Mouse (Mus musculus) spleen, postnatal 10 days (tissue): Measurements from ENCODE around the gene Nfat5.

Experiments
- DNase-seq, 2 experiments: peaks; one replicate each; pipeline ENCODE4 v3.0.0; 2021 to 2022; ENCODE audit warnings: low spot score in 2 of 2

Nfat5 gene

GRCm38 (mm10) chr8:107292928-107293601, at the start of gene Nfat5:
Gene Nfat5 (plus strand): TSS chr8:107293470.
- DNase-seq: peak; percentile 96 to 100

DNA sequence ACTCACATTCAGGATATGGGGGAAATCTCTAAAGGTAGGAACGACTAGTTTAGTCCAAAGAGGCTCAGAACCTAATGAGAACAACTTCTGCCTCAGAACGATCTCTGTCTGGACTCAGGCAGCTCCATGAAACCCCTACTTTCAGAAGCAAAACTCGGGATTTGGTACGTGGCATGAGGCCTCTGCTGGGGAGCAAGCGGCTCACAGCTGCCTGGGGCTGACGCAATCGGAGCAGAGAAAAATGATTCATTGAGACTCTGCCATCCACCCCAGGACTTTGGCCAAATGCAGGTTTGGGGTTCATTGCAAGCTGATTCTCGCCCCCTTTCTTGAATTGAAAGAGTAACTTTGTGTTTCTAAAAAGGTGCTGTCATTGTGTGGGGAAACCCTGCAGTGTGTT, 49.1 kb upstream of the Nfat5 start:
- DNase-seq: no peak

DNA sequence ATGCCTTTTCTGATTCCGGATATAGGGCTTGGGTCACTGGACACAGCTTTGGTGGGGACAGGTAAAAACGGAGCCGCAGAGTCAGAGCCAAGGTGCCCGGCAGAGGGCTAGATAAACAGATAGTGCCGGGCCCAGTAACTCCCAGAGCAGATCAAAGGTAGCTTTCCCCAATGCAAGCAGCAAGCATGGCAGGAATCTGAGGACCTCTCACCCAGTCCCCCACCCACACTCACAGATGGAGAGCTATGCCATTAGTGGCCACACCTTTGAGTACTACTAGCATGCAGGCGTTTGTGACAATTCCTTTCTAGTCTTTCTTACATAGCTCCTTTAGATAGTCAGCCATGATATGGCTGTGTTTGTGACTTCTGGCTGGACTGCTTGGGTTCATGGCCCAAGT, 44.8 kb upstream of the Nfat5 start:
- DNase-seq: no peak

DNA sequence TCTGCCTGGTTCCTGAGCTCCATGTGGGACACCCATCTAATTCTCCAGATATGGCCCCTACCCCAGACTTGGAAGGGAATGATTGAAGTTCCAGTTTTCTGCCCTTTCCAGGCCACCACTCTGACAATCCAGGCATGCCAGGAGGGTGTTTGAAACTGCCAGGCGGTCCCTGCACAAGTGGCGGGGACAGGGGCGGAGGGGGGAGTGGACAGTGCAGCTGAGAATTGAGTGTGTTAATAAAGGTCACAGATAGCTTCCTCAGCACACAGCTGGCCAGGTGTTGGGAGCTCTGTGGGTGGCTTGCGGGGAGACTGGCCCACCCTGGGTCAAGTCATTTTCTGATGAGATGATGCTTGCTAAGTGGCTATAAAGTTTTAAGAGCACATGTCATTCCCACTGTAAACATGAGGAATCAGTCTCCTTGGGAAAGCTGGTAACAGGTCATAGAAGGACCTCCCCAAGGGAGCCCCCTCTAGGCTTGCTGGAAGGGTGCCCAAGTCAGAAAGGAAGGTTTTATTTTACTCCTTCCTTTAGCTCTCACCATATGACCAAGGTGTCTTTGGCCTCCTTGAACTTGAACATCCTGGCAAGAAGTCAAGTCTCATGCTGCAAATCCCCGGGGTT, 41.7 kb upstream of the Nfat5 start:
- DNase-seq: no peak

DNA sequence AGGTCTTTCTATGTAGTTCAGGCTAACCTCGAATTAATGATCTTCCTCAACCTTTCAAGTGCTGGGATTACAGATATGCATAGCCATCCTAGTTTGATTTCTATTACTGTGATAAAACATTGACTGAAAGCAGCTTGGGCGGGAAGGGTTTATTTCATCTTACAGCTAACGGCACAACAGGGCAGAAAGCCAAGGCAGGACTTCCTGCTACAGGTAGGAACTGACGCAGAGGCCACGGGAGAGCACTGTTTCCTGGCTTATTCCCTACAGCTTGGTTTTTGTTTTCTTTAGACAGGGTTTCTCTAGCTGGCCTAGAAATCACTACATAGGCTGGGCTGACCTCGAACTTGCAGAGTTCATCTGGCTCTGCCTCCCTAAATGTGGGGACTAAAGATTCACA, 40.1 kb upstream of the Nfat5 start:
- DNase-seq: no peak

DNA sequence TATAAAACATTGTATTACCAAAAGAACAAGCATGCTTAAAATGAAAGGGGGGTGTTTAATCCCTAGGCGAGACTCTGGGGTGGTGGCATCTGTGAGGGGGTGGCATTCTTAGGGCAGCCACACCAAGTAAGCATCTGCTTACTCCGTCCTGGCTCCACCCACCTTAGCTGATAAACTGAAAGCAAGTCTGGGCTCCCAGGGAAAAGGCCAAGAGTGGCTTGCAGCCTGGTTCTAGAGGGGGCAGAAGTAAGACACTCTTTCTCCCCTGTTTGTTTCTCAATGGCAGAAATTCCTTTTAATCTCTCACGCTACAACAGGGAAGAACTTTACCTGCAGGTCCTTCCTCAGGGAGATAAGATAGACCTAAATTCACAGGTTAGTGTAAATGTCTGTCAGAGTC, 38.9 kb upstream of the Nfat5 start:
- DNase-seq: no peak

DNA sequence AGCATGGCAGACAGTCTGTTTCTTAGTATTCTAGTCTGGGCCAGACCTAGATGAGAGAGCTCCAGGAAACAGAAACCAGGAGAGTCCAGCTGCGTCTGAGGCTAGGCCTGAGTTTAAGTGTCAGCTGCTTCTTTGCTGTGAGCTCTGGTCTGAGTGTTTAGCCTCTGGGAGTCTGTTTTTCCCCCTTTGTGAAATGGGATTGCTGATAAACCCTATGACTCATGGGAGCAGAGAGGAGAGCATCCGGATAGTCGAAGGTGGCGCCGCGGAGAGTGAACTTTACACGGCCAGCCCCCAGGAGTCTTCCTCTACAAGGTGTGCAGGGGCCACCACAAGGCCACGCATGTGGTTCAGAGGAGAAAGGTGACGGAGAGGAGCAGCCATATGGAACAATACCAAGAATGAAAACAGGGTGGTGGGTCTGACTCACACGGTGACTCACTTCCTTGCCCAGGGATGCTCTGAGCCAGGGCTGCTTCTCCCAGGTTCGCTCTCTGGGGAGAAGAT, 38.3 kb upstream of the Nfat5 start:
- DNase-seq: no peak

DNA sequence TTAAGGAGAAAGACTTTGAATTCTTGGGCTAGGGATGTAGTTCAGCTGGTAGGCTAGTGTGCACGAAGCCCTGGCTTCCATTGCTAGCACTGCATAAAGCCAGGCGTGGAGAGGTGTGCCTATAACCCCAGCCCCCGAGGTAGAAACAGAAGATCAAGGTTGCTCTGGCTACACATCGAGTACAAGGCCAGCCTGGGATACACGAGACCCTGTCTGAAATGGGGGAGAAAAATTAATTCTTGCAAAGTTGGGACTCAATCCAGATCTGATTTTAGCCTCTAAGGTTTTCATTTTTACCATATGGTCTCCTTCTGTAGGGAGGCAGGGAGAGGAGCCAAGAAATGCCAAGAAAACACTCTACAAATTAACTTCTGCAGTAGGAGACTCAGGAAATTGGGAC, 36.0 kb upstream of the Nfat5 start:
- DNase-seq: no peak

- no peak for DNase-seq
These were observed 33.1 kb upstream of the Nfat5 start for GRCm38 (mm10) chr8:107260120-107260519.

DNA sequence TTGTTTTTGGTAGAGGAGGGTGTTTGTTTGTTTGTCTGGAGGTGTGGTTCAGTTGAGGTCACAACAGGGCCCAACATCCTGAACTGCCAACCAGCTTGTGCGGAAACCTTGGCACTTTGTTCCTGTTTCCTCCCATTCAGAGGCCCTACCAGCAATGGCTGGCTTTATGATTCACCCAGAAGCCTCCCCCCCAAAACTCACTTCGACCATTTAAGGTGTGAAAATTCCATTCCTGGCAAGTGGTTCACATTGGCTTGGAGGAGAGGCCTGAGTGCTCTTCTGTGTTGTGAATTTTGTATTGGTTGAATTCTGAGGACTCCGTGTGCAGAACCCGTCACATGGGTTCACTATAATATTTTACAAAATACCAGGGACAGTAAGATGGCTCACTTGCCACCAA, 32.1 kb upstream of the Nfat5 start:
- DNase-seq: no peak

GRCm38 (mm10) chr8:107262046-107262705, 31.1 kb upstream of the Nfat5 start:
- DNase-seq: no peak

DNA sequence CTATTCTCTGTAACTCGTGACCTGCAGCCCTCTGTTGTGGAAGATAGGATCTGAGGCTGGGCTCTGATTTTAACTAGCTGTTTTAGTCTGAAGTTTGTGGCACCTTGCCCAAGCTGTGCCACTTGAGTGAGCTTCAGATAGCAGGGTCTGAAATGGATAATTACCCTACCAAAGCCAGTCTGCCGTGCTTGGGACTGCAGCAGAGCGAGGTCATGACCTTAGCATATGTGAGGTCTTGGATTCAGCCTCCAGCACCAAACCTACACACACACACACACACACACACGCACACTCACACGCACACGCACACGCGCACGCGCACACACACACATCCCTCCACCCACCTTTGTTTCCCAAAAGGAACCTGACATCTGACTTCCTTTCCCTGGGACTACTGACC, 27.5 kb upstream of the Nfat5 start:
- no peak for DNase-seq

GRCm38 (mm10) chr8:107268501-107268900, 24.8 kb upstream of the Nfat5 start:
- no peak for DNase-seq

DNA sequence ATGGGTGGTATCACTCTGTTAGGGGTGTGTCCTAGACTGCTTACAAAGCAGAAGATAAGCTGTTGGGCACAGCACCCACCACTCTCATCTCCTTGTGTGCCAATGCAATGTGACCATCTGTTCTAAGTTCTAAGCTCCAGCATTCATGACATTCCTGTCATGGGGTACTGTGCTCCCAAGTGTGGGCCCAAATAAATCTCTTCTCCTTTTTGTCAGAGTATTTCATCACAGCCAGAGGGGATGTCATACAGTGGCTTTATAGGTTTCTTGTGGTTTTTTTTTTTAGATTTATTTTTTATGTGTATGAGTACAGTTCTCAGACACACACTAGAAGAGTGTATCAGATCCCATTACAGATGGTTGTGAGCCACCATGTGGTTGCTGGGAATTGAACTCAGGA, 24.1 kb upstream of the Nfat5 start:
- DNase-seq: no peak

DNA sequence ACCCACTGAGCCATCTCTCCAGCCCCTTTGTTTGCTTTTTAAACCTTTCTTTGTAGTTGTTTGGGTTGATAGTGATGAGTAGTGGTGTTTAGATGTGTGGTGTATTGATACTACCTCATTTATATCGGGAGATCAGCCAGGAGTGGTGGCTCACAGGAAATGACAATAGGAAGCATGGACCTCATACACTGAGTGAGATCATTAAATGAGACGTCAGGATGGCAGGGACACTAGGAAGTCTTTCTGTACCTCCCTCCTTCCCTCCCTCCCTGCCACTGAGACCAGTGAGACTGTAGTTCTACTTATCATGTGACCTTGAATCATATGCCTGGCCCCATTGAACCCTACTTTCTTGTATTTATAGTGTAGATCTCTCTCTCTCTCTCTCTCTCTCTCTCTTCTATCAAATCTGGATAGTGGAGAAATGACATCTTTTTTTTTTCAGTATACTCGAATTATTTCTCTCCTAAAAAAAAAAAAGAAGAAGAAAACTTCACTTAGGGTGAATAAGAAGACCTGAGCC, 23.6 kb upstream of the Nfat5 start:
- DNase-seq: no peak

- DNase-seq: no peak
These were observed 23.0 kb upstream of the Nfat5 start for GRCm38 (mm10) chr8:107270287-107270686.

- DNase-seq: no peak
These were observed 22.5 kb upstream of the Nfat5 start for GRCm38 (mm10) chr8:107270751-107271150.

DNA sequence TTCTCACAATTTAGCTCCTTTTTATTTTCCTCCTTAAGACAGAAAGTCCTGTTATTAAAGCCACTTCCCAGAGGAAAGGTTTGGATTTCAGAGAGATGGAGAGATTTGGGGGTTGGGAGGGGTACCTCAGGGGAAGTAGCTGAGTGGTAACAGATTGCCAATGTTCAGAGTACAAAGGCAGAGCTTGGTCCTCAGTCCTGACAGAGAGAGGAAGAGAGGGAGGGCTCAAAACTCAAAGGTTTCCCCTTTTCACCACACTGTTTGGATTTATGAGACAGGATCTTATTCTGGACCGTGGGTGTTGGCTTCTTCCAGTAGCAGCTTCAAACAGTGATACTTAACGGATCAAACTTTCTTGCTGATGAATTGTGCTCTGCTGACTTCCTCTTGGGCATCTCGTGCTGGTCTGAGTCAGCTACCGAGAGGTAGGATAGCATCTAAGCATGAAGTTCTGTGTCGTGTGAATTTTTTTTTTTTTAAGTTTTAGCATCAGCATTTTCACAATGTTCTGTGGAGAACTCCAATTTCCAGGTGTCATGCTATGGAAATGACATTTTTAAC, 15.9 kb upstream of the Nfat5 start:
- no peak for DNase-seq

- DNase-seq: no peak
These were observed 14.7 kb upstream of the Nfat5 start for GRCm38 (mm10) chr8:107278571-107278970.

DNA sequence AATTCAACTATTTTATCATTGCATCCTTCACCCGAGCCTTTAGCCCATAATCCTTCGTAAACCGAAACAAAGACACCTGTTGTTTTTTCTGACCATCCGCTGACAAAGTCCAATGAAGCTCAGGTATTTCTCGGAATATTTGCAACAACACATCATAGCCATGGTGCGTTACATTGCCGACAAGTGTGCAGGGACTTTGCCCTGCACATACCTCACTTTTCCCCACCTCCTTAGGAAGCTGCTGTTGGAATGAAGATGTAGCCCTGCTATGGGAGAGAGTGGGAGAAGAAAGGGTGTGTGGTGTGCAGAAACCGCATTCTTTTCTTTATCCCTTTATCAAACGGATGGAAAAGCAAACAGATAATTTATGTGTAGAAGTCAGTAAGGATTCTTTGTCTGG, 6.6 kb upstream of the Nfat5 start:
- no peak for DNase-seq

DNA sequence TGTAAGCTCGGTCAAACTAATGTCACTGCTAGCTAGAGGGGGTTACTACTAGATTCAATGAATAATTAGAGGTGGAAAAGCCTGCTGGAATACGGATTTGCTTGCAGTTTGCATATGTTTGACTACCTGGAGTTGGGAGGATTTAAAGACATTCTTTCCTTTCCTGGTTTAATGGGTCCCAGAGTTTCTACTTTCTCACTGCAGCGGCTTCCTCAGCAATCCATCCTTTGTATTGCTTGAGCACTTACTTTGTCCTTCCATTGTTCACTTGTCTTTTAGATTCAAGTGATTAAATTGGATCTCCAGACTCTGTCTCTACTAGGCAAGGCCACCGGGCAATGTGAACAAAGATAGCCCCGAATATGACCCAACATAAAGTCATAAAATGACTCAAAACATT, 5.7 kb upstream of the Nfat5 start:
- no peak for DNase-seq

- peak in 1 of 2 experiments; percentile 5 for DNase-seq
These were observed 2.1 kb upstream of the Nfat5 start for GRCm38 (mm10) chr8:107291171-107291601.
